Mouse (Mus musculus): ENCODE measurements around the gene Gskip. TPM values are rescaled to one million over a fixed set of nuclear protein-coding genes. Genes with fewer than 3 reads are reported as not detected.

Gene Gskip
- polyA plus RNA-seq, 3 experiments from 2014 or later = 44.9 to 53.1 (median 50.1) TPM

- peak; percentile 41 for ATAC-seq
These were observed 38.0 kb downstream of the Gskip start for GRCm38 (mm10) chr12:105722657-105723056.

DNA sequence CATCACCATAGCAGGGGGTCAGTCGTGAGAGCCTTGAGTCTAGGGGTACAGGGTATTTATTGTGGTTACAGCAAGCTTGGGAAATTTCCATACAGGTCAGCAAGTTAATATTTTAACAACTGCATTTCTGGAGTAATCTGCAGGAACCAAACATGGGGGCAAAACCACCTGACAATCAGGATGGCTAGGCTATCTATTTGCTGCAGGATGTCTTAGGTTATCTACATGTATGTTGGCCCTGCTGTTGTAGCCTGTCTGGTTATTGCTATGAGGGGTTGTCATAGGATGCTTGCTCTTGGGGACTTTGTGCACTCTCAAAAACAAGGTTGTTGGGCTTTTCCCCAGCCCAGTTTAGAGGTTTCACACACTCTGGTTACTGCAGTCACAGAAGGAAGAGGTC is 40.0 kb downstream of the Gskip start:
- ATAC-seq = no peak

GRCm38 (mm10) chr12:105725736-105726135 is 41.1 kb downstream of the Gskip start:
- ATAC-seq = no peak

DNA sequence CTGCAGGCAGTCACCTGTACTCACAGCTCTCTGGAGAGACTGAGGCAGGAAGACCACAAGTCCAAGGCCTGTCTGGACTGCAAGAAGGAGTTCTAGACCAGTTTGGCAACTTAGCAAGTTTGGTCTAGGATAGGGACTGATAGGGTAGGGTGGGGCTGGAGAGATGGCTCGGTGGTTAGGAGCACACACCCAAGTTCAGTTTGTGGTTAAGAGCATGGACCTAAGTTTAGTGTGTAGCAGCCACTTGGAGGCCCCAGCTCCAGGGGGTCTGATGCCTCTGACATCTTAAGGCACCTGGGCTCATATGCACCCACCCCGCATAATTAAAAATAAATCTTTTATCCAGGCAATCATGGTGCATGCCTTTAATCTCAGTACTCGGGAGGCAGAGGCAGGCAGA is 42.6 kb downstream of the Gskip start:
- no peak for ATAC-seq

- ATAC-seq = no peak
These were observed 43.3 kb downstream of the Gskip start for GRCm38 (mm10) chr12:105727964-105728363.

- ATAC-seq = no peak
These were observed 46.3 kb downstream of the Gskip start for GRCm38 (mm10) chr12:105730851-105731460.

DNA sequence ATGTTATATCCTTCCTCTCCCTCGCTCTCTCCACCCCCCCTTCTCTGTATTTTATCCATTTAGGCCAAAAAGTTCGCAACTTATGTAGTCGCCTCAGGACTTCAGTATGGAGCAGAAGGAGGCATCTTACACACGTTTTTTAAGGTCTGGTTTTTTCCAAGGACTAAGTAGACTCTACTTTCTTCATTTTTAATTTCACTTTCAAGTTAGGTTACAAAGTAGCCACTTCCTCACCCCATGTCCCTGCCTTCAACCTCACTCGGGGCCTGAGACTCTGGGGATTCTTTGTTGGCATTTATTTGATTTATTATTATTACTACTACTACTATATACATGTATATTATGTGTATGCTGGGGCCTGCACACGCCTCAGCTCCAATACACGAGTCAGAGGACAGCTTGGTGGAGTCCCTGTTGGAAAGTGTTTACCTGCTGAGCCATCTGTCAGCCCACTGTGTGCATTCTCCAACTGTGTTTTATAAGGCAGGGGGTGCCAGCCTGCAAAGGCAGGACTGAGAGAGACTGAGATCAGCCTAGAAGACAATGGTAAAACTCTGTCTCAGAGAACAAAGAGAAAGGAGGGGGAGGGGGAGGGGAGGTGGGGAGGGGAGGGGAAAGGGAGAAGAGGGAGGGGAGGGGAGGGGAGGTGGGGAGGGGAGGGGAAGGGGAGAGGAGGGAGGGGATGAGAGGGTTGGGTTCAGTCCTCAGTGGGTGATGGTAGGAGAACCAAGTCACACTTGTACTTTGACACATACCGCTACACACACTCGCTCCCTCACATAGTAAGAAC is 48.9 kb downstream of the Gskip start:
- ATAC-seq = no peak

GRCm38 (mm10) chr12:105735226-105735888 is 50.7 kb downstream of the Gskip start:
- ATAC-seq = no peak

DNA sequence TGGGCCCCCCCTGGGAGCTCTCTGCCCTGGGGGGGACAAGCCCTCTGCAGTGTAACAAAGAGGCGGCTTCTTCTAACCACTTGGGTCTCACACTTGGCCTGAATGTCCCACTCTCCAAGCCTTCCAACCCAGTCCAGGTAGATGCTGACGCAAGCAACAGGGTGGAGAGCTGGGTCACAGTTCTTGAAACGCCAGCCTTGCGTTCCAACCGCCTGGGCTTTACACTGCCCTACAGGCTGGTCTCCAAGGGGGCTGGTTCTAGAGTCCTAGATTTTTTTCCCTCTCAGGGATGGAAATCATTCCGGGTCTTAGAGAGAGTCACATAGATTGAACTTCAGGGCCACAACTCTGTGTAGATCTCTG is 51.2 kb downstream of the Gskip start:
- no peak for ATAC-seq

- no peak for ATAC-seq
These were observed 53.9 kb downstream of the Gskip start for GRCm38 (mm10) chr12:105738316-105739096.

GRCm38 (mm10) chr12:105739656-105740055 is 55.0 kb downstream of the Gskip start:
- no peak for ATAC-seq

- no peak for ATAC-seq
These were observed 63.5 kb downstream of the Gskip start for GRCm38 (mm10) chr12:105748114-105748513.

Other genes starting within 250 kb of the Gskip start
- gene D430019H16Rik, start 231.0 kb upstream of the Gskip start, polyA plus RNA-seq (2017; shearing (Covaris generic)) = under 1 TPM; 0.47 to 0.67 (median 0.64) TPM
- gene Bdkrb2, start 121.6 kb upstream of the Gskip start, polyA plus RNA-seq (2017; shearing (Covaris generic)) = not detected
- gene Bdkrb1, start 81.7 kb upstream of the Gskip start, polyA plus RNA-seq (2017; shearing (Covaris generic)) = 1 to 10 TPM in 2 of 3 experiments, under 1 TPM in 1; 0.63 to 2.0 (median 1.4) TPM
- gene Atg2b, start 382 bp downstream of the Gskip start, polyA plus RNA-seq (2017; shearing (Covaris generic)) = 10 to 100 TPM in 2 of 3 experiments, 1 to 10 TPM in 1; 5.4 to 17.8 (median 13.3) TPM
- under 1 TPM; 0.28 to 0.38 (median 0.36) TPM for gene Ak7, start 21.1 kb downstream of the Gskip start, polyA plus RNA-seq (2017; shearing (Covaris generic))
- gene Papola, start 99.9 kb downstream of the Gskip start, polyA plus RNA-seq (2017; shearing (Covaris generic)) = 100 to 1,000 TPM in 2 of 3 experiments, 10 to 100 TPM in 1; 98.1 to 132 (median 105) TPM